Mouse (Mus musculus): ENCODE measurements around the gene Slc24a3.

- TF ChIP-seq CTCF (IDR thresholded peaks at IDR 0.05; ENCODE audit: extremely low read depth, insufficient read depth, low read length), result no peak
- TF ChIP-seq POLR2A (IDR thresholded peaks at IDR 0.05; ENCODE audit: extremely low read depth, insufficient read depth, low read length), result no peak
Measured at GRCm38 (mm10) chr2:145597866-145598265, 430.3 kb downstream of the Slc24a3 start.
